Mouse (Mus musculus): Measurements from ENCODE around the gene Gbx1.

Gene Gbx1

DNA sequence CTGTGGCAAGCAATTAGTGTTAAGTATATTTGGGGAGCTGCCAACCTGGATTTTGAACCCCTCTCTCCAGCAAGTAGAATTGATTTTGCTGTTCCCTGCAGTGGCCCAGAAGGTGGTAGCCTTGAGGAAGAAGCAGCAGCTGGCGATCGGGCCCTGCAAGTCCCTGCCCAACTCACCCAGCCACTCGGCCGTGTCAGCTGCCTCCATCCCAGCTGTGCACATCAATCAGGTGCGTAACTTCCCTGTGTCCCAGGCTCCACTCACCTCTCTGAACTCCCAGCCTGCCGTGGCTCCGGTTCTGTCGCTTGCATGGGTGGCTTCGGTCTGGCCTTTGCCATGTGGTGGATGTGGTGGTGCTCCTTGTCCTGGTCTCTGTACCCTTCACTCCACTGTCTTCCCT lies 49.1 kb downstream of the Gbx1 start:
- DNase-seq (ENCODE audit: low read depth, low spot score), result no peak

DNA sequence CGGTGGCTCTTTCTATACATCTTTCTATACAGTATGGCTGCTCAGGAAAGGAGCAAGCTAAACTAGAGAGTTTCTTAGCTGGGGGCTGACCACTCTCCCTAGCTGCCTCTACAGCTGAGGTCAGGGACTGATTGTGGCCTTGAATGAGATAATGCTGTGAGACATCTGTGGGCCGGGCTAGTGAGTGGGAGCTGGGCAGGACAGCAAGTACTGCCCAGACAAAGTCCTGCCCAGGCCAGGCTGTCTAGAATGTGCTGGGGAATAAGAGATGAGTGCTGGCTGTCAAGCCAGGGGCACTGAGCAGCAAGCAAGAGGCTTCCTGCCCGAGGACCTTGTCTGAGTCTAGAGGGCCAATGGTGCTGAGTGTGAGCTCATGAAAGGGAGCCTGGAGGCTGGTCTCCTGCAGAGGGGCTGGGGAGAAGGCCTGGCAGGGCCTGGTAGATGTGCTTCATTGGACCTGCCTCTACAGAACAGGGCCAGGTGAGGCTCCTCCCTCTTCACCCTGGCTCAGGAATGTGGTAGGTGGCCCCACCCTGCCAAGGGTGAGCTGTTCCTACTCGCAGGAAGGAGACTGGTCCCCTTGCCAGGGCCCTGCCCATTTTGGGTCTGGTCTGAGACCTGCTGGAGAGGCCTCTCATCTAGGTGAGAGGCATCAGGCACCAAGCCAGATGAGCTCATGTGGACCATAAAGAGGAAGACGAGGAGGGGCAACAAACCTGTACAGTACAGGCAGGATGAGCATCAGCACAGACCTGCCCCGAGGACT lies 51.3 kb downstream of the Gbx1 start:
- no peak for DNase-seq (ENCODE audit: low read depth, low spot score)

DNA sequence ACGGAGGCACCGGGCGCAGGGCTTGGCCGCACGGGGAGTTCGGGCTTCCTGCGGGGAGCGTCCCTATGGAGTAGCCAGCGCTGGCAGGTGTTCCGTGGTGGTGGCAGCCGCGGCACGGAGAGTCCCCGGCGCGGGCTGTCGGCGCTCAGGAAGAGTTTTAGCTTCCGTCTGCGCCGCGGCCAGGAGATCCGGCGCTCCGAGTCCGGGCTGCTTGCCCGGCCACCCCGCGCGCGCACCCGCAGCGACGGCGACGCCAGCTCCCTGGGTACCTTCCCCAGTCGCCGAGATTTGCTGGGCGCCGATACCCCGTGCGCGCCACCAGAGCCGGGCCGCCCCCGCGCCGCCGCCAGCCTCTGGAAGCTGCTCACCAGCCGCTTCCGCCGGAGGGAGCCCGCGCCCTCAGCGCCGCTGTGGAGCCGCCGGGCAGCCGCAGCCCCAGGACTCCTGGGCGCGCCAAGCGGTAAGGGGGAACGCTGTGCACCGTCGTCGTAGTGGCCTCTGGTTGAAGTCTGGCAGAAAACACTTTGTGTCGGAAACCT lies 52.2 kb downstream of the Gbx1 start:
- DNase-seq (ENCODE audit: low read depth, low spot score), result peak; percentile 60

DNA sequence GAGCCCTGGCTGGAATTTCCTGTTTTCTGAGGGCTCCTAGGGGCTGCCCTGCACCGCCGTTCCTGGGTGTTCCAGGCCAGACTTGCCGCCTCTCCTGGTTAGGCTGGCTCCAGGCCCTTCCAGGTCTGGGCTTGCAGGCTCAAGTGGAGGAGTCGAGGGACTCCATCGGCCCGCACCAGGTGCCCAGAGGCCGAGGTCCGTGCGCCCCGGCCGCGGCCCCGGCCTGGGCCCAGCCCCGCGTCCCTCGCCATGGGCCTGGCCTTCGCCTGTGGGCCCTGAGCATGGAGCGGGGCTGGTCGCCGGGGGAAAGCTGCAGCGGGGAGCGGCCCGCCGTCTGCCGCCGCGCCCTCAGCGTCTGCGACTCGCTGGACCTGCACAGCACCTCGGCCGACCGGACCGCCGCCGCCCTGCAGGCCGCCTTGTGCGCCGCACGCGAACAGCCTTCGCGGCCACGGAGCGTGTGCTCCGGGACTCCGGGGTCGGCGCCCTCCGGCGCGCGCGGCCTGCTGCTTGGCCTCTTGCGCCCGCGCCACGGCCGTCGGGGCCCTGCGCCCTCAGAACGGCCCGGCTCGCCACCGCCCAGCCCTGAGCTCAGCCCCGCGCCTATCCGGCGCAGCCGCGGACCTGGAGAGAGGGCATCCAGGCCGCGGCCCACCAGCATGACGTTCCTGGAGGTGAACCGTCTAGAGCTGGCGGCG lies 52.8 kb downstream of the Gbx1 start:
- no peak for DNase-seq (ENCODE audit: low read depth, low spot score)

DNA sequence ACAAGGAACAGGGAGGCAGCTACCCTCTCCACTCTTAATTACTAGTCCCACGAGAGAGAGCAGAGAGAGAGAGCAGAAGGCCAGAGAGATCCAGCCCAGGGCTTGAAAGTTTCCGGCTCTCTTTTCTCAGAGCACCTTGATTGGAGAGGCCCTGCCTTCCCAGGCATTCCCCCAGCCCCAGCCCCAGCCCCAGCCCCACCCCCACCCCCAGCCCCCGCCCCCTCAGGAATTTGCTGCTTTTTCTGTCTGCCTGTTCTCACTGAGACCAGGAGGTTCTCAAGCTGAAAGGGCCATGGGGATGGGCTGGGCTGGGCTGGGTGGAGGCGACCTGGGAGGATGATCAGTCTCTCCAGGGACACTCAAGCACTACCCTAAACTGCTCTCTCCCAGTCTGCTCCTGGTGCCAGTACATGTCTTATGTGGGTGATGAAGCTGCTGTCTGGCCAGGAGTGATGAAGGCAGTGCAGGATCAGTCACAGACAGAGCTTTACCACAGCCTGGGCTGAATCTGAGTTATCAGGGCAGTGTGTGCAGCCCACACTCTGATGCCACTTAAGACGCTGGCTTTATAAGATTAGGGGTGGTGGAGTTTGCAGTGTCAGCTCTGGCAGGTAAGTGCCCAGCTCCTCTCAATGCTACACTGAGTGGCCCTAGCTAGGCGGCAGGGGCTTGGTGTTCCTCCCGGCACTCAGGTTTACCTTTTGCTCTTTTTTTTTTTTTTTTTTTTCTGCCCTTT lies 54.0 kb downstream of the Gbx1 start:
- DNase-seq (ENCODE audit: low read depth, low spot score), result no peak

DNA sequence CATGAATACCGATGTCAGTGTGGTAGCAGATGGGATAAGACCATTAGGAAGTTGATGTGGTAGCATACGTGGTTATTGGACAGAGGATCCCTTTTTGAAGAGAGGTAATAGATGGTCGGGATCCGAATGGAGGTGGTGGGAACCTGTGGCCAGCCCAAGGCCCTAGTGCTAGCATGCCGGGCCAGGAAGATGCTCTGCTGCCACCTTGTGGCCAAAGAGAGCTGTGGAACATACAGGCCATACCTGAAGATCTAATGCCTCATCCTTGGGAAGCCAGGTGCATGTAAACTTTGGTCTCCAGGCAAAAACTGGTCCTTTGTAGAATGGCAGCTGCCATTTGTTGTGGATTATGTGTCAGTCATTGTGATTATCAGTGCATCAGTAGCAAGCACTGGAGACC lies 56.4 kb downstream of the Gbx1 start:
- DNase-seq (ENCODE audit: low read depth, low spot score), result peak; percentile 74

DNA sequence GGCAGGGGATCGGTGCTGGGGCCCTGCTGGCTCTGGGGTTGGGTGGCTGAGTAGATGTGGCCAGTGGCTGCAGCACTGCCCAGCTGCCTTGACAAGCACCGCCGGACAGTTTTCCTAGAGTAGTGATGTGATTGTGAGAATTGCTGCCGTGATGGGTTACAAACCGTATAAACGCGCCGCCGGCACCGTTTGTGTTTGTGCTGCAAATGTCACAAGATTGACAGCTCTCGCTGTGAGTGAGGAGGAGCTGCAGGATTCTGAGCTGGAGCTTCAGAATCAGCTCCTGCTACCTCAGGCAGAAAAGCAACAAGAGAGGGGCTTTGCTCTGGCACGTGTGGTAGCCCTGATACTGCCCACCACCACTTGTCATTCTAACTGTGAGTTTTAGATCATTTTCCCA lies 60.2 kb downstream of the Gbx1 start:
- DNase-seq (ENCODE audit: low read depth, low spot score), result no peak

DNA sequence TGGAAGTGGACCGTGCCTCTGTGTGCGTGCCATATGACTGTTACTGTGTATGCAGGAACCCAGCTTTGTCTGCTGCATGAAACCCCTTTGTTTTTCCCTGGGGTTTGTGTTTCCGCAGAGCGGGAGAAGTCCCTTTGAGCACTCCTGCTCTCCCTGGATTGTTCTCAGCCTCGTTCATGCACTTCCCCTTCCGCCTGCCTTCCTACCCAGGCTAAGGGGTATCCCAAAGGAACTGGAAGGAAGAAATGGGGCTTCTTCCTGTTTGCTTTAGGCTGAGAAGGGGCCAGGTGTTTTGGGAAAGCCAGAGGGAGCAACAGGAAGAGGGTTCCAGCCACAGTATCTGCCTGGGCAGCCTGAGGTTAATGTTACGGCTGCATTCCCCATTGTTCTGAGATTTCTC lies 71.4 kb downstream of the Gbx1 start:
- no peak for DNase-seq (ENCODE audit: low read depth, low spot score)

DNA sequence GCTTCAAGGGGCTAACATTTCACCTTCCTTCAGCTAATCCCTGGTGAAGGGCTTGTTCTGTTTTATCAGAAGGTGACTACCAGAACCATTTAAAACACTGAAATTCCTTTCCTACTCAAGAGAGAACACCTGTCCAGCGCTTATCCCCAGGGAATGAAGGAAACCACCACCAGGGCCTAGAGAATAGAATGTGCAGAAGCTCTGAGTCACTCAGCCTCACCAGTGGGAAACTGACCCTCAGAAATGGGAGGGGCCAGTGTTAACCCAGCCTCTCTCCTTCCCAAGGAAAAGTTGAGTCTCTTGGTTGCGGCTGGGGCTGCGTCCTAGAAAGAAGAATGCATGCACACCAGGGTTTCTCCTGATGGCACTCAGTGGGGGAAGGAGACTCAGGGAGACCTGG lies 71.9 kb downstream of the Gbx1 start:
- DNase-seq (ENCODE audit: low read depth, low spot score), result no peak

DNA sequence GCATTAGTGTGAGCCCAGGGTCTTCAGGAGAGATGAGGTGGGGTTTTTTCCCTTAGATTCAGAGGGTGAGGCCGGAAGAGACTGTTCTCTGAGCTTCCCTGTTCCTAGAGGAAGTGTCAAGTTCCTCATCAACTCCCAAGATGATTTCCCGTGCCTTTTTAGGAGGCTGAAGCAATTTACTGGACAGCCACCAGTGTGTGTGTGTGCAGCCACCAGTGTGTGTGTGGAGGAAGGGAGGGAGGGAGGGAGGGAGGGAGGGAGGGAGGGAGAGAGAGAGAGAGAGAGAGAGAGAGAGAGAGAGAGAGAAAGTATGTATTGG lies 73.1 kb downstream of the Gbx1 start:
- DNase-seq (ENCODE audit: low read depth, low spot score), result no peak

DNA sequence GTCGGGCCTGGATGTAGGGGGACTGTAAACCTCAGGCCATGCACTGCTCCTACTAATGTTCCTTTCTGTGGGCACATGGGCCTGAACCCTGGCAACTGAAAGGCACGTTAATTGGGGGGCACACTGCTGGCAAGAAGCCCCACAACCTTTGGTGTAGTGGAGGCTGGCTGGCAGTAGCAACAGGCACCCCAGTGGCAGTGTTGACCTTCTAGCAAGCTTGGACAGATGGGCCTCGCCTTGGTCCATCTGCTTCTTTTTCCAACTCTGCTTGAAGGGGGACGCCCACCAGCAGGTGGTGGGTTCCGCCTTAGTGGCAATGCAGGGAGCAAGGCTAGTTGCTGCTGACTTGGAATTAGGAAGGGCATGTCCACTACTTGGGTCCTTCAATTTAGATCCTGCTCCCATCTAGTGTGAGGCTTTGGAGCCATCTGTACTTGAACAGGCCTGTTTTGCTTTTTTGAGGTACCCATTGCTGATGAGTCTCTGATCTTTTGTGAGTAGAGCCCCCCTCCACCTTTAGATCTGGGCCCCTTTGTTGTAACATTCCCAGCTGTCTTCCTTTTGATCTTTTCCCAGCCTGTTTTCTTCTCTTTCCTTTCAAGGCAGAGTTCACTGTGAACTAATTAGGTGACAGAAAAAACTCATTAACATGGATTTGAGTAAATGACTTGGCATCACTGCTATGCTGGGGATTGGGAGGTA lies 73.6 kb downstream of the Gbx1 start:
- DNase-seq (ENCODE audit: low read depth, low spot score), result no peak

Measured in CD4-positive helper T cell, adult 2 months (primary cell).